Mouse (Mus musculus) brain, embryonic 14.5 days (tissue): ENCODE results near the gene Rac3.

Source experiments
- CTCF ChIP-seq: fragments of 200-500 bp; IDR thresholded peaks from 2 replicates; pipeline ENCODE4 v1.5.1; 2012; ENCODE audit warnings: inconsistent platforms, mild to moderate bottlenecking, moderate library complexity, borderline replicate concordance; ENCODE audit not compliant: insufficient read depth, insufficient read length; ENCODE audit errors: extremely low read depth
- POLR2A ChIP-seq: fragments of 200-500 bp; IDR thresholded peaks from 2 replicates; pipeline ENCODE4 v1.6.1; 2012; ENCODE audit warnings: mild to moderate bottlenecking, inconsistent platforms, borderline replicate concordance; ENCODE audit not compliant: poor library complexity, insufficient read depth, insufficient read length, severe bottlenecking; ENCODE audit errors: extremely low read depth

DNA sequence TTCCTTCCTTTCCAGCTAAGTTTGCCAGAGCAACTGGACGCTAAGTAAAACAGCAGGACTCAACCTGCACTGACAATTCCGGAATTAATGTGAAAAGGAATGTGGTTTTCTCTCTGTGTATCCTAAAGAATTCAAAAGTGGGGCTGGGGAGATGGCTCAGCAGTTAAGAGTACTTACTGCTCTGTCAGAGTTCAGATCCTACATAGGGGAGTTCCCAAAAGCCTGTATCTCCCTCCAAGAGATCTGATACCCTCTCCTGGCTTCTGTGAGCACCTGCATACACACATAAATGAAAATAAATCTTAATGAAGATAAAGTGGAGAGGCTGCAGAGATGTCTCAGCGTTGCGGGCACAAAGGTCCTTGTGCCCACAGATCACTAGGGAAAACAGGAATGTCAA is 30.3 kb downstream of the Rac3 start:
- TF ChIP-seq POLR2A = no peak
- TF ChIP-seq CTCF = no peak
